Mouse (Mus musculus) thymus, postnatal 36 days (tissue): Measurements from ENCODE around the gene Fahd2a.

Experiments
- DNase-seq, 2 experiments: peaks; one replicate each; pipeline ENCODE4 v3.0.0; 2022; ENCODE audit warnings: mixed read lengths in 2 of 2

Fahd2a gene

DNA sequence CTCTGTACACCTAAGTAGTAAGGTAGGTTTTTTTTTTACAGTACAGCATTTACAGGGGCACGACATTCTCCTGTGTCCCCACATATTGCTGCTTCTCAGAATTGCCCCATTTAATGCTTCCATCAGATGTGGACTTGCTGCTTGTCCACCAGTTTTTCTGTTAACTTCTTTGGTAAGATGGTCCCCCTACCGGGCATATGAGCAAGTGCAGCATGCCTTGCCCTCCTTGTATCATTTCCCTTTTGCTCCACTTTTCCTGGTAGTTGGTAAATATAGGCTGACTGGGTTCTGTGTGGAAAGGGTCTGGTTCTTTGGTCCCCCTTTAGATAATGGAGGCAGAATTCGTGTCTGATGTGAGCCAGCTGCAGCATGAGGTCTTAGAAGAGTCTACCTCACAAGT is 14.1 kb downstream of the Fahd2a start:
- DNase-seq: no peak

DNA sequence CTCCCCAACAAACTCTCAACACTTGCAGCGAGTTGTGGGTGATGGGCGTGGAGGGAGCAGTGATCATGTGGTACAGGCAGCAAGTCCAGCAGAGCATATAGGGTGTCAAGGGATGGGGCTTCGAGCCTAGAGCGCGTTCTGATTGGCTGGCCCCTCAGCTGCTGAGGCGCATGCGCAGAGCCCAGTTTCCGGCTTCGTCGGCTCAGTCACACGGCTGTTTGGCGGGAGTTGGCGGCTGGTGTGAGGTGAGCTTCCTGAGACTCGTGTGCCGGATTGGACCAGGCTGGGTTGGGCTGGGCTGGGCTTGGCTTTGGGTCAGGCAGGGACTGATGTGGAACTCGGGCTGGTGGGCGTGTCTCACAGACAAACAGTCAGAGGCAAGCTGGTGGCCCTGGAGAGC is 19.4 kb downstream of the Fahd2a start, which contains the start of gene Gpat2:
Gene Gpat2 (plus strand): TSS at position 223 of the 400 bp plus-strand sequence.
- no peak for DNase-seq

GRCm38 (mm10) chr2:127418266-127418970 is 25.9 kb downstream of the Fahd2a start:
- DNase-seq: no peak

- DNase-seq: no peak
Measured at GRCm38 (mm10) chr2:127416706-127417105, 27.7 kb downstream of the Fahd2a start.

- DNase-seq: no peak
Measured at GRCm38 (mm10) chr2:127415806-127416205, 28.6 kb downstream of the Fahd2a start.

- no peak for DNase-seq
Measured at GRCm38 (mm10) chr2:127411126-127411525, 33.2 kb downstream of the Fahd2a start.

GRCm38 (mm10) chr2:127398738-127399137 is 45.6 kb downstream of the Fahd2a start:
- DNase-seq: no peak

GRCm38 (mm10) chr2:127394606-127395161 is 49.7 kb downstream of the Fahd2a start:
- DNase-seq: no peak

- no peak for DNase-seq
Measured at GRCm38 (mm10) chr2:127391323-127391722, 53.0 kb downstream of the Fahd2a start.

DNA sequence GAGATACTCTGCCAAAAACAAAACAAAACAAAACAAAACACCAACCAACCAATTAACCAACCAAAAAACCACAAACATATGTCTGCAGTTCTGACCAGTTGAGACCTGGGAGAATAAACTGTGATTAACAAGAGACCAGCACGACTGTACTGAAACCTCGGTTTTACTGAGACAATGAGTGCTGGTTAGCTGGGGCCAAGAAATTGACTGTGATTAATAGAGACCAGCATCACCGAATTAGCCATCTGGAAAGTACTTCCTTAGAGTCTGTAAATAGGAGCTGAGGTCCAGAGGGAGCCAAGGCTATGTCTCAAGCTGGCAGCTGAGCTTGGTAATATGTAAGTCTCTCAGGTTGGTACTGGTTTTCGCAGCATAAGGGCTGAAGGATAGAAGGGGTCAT is 53.5 kb downstream of the Fahd2a start:
- no peak for DNase-seq

DNA sequence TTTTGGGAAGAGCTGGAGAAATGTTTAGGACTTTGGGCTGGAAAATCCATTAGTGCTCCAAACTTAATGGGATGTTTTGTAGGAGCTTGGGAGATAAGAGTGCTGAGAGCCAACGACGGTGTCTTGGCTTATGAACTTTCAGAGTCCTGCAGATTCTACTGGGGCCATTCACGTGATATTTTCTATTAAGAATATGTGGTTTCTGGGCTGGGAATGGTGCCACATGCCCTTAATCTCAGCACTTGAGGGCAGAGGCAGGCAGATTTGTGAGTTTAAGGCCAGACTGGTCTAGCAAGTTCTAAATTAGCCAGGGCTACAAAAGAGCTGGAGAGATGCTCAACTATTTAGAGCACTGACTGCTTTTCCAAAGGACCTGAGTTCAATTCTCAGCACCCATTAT is 54.0 kb downstream of the Fahd2a start:
- DNase-seq: no peak

DNA sequence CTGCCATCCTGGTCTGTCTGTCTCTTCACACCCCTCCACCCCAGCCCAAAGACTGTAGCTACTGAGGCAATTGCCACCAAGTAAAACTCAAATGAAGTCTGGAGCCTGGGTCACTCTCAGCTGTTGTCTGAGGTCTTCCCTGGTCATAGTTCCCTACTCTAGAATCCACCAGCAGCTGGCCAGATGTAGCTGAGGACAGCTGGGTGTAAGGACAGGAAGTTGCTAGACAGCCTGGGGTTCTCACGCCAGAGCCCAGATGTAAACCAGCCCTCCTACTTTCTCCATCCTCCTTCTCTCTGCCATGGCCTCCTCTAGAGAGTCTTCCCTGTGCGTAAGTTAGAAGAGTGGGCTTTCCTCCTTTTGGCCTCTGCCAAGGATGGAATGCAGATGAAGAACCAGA is 56.8 kb downstream of the Fahd2a start:
- DNase-seq: no peak
